Mouse (Mus musculus): ENCODE data around the gene Fam198b.

DNA sequence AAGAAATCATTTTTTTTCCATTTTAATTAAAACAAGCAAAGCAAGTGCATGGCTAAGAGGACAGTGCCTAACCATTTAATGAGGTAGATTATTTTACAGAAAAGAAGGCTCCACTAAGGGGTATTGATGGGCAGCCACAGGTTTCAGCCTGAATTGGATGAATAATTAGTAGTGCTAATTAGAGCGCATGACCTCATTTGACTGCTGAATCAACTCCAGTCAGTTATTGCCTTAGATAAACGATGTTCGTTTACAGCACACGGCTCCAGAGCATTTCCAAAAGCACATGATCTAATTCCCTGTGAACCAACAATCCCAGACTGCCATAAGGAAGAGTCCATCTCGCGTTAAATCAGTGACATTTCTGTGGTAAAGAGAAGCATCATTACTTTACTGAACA, 42.9 kb upstream of the Fam198b start:
- no peak for TF ChIP-seq CTCF (IDR thresholded peaks at IDR 0.05; ENCODE audit: insufficient read depth, low read depth, low read length)
- no peak for TF ChIP-seq POLR2A (IDR thresholded peaks at IDR 0.05; ENCODE audit: insufficient read depth, low read depth, low read length)

Data from olfactory bulb, adult 2 months (tissue).